23 mouse cellular contexts compared by ENCODE assay signal in genomic region chr14:20431726-20432125, GRCm38 (mm10). TPM values are rescaled to one million over a fixed set of nuclear protein-coding genes. Genes with fewer than 3 reads are reported as not detected.
DNase-seq lines count a peak whose midpoint lies in the region; ATAC-seq and TF ChIP-seq lines count a peak whose summit lies in the region.
"Had no signal": no experiment of that assay in that cellular context is flagged by ENCODE, and none has a peak within 500 bp of the region (broad histone marks: within the 10 kb centered on the region; RNA-seq: fewer than 3 reads in every experiment).

No protein-coding gene starts in this region.

- no peaks in the 10 kb centered on the region; the same call in 1 of the 2 replicates for H3K4me1 ChIP-seq in embryonic fibroblast, embryonic 13.5 days (ENCODE audit: control insufficient read depth, insufficient read depth, low read length)
- no peaks in the 10 kb centered on the region for H3K4me1 ChIP-seq in forebrain, embryonic 14.5 days (ENCODE audit: control insufficient read depth, insufficient read depth, low read length)
- H3K4me1 ChIP-seq: embryonic facial prominence, embryonic 12.5 days; forebrain, embryonic 12.5 days; heart, embryonic 15.5 days; hindbrain, embryonic 10.5 days; hindbrain, embryonic 15.5 days had no signal

- no peak for TF ChIP-seq POLR2A in embryonic fibroblast, embryonic 13.5 days (IDR thresholded peaks at IDR 0.05; ENCODE audit: low read depth, low read length)

- DNase-seq in gastrocnemius, adult 2 months = peak; percentile 51
- no peak for DNase-seq in gastrocnemius, postnatal 4 days (ENCODE audit: low spot score in 2 of 2)
- peak; percentile 39 for DNase-seq in gastrocnemius, postnatal 25 days
- no peak for DNase-seq in cerebellum, postnatal 36 days
- no peak for DNase-seq in forebrain, embryonic 14.5 days (ENCODE audit: low spot score)
- DNase-seq: adrenal gland, adult 2 months; adrenal gland, postnatal 25 days; cerebellum, postnatal 10 days; embryo, embryonic 11 days; heart, adult 2 months; heart, postnatal 14 days; kidney, adult 2 months had no signal

- H3K4me3 ChIP-seq in gastrocnemius, adult 2 months = peak overlapping the region; percentile 62
- H3K4me3 ChIP-seq in embryonic fibroblast, embryonic 13.5 days (ENCODE audit: insufficient read depth, low read length) = no peak overlapping the region
- no peak overlapping the region for H3K4me3 ChIP-seq in forebrain, embryonic 14.5 days (ENCODE audit: low read depth, low read length)
- H3K4me3 ChIP-seq: embryonic facial prominence, embryonic 12.5 days; forebrain, embryonic 12.5 days; heart, adult 2 months; heart, embryonic 15.5 days; hindbrain, embryonic 10.5 days; hindbrain, embryonic 15.5 days had no signal

- no peak overlapping the region for H3K9ac ChIP-seq in forebrain, embryonic 14.5 days (ENCODE audit: low read length)
- H3K9ac ChIP-seq: embryonic facial prominence, embryonic 12.5 days; forebrain, embryonic 12.5 days; heart, embryonic 15.5 days; hindbrain, embryonic 15.5 days had no signal

- no peak overlapping the region for H3K4me2 ChIP-seq in forebrain, embryonic 14.5 days (ENCODE audit: low read length)
- H3K4me2 ChIP-seq: embryonic facial prominence, embryonic 12.5 days; forebrain, embryonic 12.5 days; heart, embryonic 11.5 days; heart, embryonic 15.5 days; hindbrain, embryonic 15.5 days had no signal

- no peak for ATAC-seq in forebrain, embryonic 14.5 days
- ATAC-seq: activated CD4-positive, CD25-positive, alpha-beta regulatory T cell, adult 4 months; intestine, embryonic 16.5 days; Patski had no signal

- H3K27me3 ChIP-seq in forebrain, embryonic 14.5 days (replicated peaks; ENCODE audit: control insufficient read depth, insufficient read depth, low read length) = no peaks in the 10 kb centered on the region
- H3K27me3 ChIP-seq: CH12.LX; embryonic facial prominence, embryonic 12.5 days; forebrain, embryonic 12.5 days; heart, embryonic 15.5 days; hindbrain, embryonic 15.5 days; Patski had no signal

- no peaks in the 10 kb centered on the region for H3K9me3 ChIP-seq in forebrain, embryonic 14.5 days (replicated peaks; ENCODE audit: control insufficient read depth, low read length)
- H3K9me3 ChIP-seq: embryonic facial prominence, embryonic 12.5 days; forebrain, embryonic 12.5 days; heart, embryonic 15.5 days; hindbrain, embryonic 10.5 days; hindbrain, embryonic 15.5 days had no signal

- intact Hi-C loops in gastrocnemius, adult 2 months (cut with DNase I) = no loop called here

- peak overlapping the region; percentile 91 for H3K27ac ChIP-seq in gastrocnemius, adult 2 months
- H3K27ac ChIP-seq in embryonic fibroblast, embryonic 13.5 days (ENCODE audit: insufficient read depth, low read length) = peak overlapping the region; percentile 31; the same call in 1 of the 2 replicates
- no peak overlapping the region for H3K27ac ChIP-seq in forebrain, embryonic 14.5 days (ENCODE audit: low read depth, low read length)
- H3K27ac ChIP-seq: forebrain, embryonic 12.5 days; heart, adult 2 months; heart, embryonic 15.5 days; hindbrain, embryonic 10.5 days; hindbrain, embryonic 15.5 days had no signal

- 86% methylated on average over 6 of the region's 6 CpGs for WGBS in forebrain, embryonic 14.5 days

- TF ChIP-seq CTCF in gastrocnemius, adult 2 months (IDR thresholded peaks at IDR 0.05) = no peak
- no peak for TF ChIP-seq CTCF in embryonic fibroblast, embryonic 13.5 days (IDR thresholded peaks at IDR 0.05; ENCODE audit: borderline replicate concordance, insufficient read depth, low read length)

- H3K36me3 ChIP-seq in forebrain, embryonic 14.5 days (ENCODE audit: control insufficient read depth, insufficient read depth, low read length) = no peaks in the 10 kb centered on the region
- H3K36me3 ChIP-seq: embryonic facial prominence, embryonic 12.5 days; forebrain, embryonic 12.5 days; heart, embryonic 15.5 days; hindbrain, embryonic 10.5 days; hindbrain, embryonic 15.5 days had no signal

RNA-seq across cellular contexts. Expression of gene Cfap70, which starts 20.3 kb away (rescaled TPM):
- under 1 TPM; 0.05 to 0.33 TPM for total RNA-seq in gastrocnemius, adult 2 months (2021)
- total RNA-seq in gastrocnemius, postnatal 4 days (2021) = under 1 TPM; 0.21 to 0.64 TPM
- polyA plus RNA-seq in embryonic fibroblast, embryonic 13.5 days (2011; ENCODE audit: insufficient read length, low read depth, missing spikeins) = 1.4 TPM in 1 of 2 replicates, not detected in the other
- under 1 TPM; 0.24 to 0.28 TPM for total RNA-seq in gastrocnemius, postnatal 25 days (2021)
- 0.98 and 2.7 TPM in 2 replicates for polyA plus RNA-seq in forebrain, embryonic 14.5 days (2014; fragmentation: Nextera tagmentation; extraction: Ambion mirVana)
- total RNA-seq: heart, adult 2 months had no signal
- polyA plus RNA-seq: activated CD4-positive, CD25-positive, alpha-beta regulatory T cell, adult 4 months; heart, embryonic 11.5 days had no signal

RNA-seq across cellular contexts. Expression of gene Mrps16, which starts 38.3 kb away (rescaled TPM):
- total RNA-seq in gastrocnemius, adult 2 months (2021) = 10 to 100 TPM; 43.1 to 57.5 TPM
- 10 to 100 TPM; 51.8 to 54.7 TPM for total RNA-seq in gastrocnemius, postnatal 4 days (2021)
- polyA plus RNA-seq in embryonic fibroblast, embryonic 13.5 days (2011; ENCODE audit: insufficient read length, low read depth, missing spikeins) = 63.6 and 65.0 TPM in 2 replicates
- 10 to 100 TPM; 39.9 to 48.4 TPM for total RNA-seq in gastrocnemius, postnatal 25 days (2021)
- polyA plus RNA-seq in forebrain, embryonic 14.5 days (2014; fragmentation: Nextera tagmentation; extraction: Ambion mirVana) = 68.4 and 72.3 TPM in 2 replicates

RNA-seq across cellular contexts. Expression of gene Dnajc9, which starts 43.0 kb away (rescaled TPM):
- 10 to 100 TPM in 1 of 2 experiments, 1 to 10 TPM in 1; 8.4 to 12.4 TPM for total RNA-seq in gastrocnemius, adult 2 months (2021)
- 10 to 100 TPM; 27.5 to 29.9 TPM for total RNA-seq in gastrocnemius, postnatal 4 days (2021)
- polyA plus RNA-seq in embryonic fibroblast, embryonic 13.5 days (2011; ENCODE audit: insufficient read length, low read depth, missing spikeins) = 58.0 and 76.8 TPM in 2 replicates
- 1 to 10 TPM; 9.1 to 9.3 TPM for total RNA-seq in gastrocnemius, postnatal 25 days (2021)
- polyA plus RNA-seq in forebrain, embryonic 14.5 days (2014; fragmentation: Nextera tagmentation; extraction: Ambion mirVana) = 140 and 165 TPM in 2 replicates

RNA-seq across cellular contexts. Expression of gene Anxa7, which starts 48.2 kb away (rescaled TPM):
- 10 to 100 TPM; 38.8 to 66.8 TPM for total RNA-seq in gastrocnemius, adult 2 months (2021)
- total RNA-seq in gastrocnemius, postnatal 4 days (2021) = 10 to 100 TPM; 43.1 to 52.3 TPM
- 127 and 138 TPM in 2 replicates for polyA plus RNA-seq in embryonic fibroblast, embryonic 13.5 days (2011; ENCODE audit: insufficient read length, low read depth, missing spikeins)
- total RNA-seq in gastrocnemius, postnatal 25 days (2021) = 10 to 100 TPM; 22.0 to 27.4 TPM
- 12.3 and 14.8 TPM in 2 replicates for polyA plus RNA-seq in forebrain, embryonic 14.5 days (2014; fragmentation: Nextera tagmentation; extraction: Ambion mirVana)

Comparison
In these comparisons a context has a peak if more than half of its experiments do, and no peak if none do; other contexts are left out.
1. DNase-seq: peak in gastrocnemius, adult 2 months (single experiment) and gastrocnemius, postnatal 25 days (single experiment); none in gastrocnemius, postnatal 4 days (0 of 2), cerebellum, postnatal 36 days (0 of 2) and forebrain, embryonic 14.5 days (single experiment).